Mouse (Mus musculus): ENCODE results near the gene Gapdhs. TPM values are rescaled to one million over a fixed set of nuclear protein-coding genes. Genes with fewer than 3 reads are reported as not detected.

Gapdhs gene
- polyA plus RNA-seq, 1 experiment from 2014 or later = 1.1 TPM

DNA sequence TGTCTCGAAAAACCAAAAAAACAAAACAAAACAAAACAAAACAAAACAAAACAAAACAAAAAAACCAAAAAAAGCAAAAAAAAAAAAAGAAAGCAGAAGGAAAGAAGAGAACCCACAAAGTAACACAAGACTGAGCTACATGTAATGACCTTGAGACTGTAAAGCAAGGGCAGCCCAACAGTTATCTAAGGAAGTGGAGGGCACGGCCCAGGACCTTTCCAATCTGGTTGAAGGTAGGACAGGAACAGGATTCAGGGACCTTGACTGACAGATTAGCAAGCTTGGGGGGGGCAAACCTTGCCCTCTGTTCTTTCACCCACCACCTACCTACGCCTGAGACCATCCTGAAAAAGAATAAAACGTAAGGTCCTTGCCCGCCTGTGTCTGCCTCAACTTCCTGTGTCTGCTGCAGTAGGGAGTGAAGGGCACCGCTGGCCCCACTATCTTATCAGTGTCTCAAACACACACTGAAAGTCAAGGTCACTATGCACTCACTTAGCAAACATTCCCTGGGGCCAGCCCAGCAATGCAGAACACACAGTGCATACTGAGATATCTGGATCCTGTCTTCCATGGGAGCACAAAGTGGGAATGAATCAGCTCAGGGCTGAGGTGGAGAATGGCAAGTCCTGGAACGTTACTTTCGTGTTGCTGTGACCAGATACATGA is 37.1 kb downstream of the Gapdhs start:
- Histone ChIP-seq H3K4me2 (ENCODE audit: low read length) (no peak overlapping the region), H3K4me3 (replicated peaks; ENCODE audit: low read length) (no peak overlapping the region), H3K27me3 (replicated peaks; ENCODE audit: control insufficient read depth, insufficient read depth, low read length) (no peaks in the 10 kb centered on the region), H3K4me1 (replicated peaks; ENCODE audit: control insufficient read depth, insufficient read depth, low read length) (no peaks in the 10 kb centered on the region), H3K9me3 (ENCODE audit: control insufficient read depth, low read length) (no peaks in the 10 kb centered on the region), H3K36me3 (ENCODE audit: control insufficient read depth, insufficient read depth) (no peaks in the 10 kb centered on the region), H3K9ac (replicated peaks; ENCODE audit: low read depth, low read length) (no peak overlapping the region), H3K27ac (ENCODE audit: low read length) (no peak overlapping the region)
- WGBS = 81% methylated on average over 8 of the region's 8 CpGs
- no peak for ATAC-seq

DNA sequence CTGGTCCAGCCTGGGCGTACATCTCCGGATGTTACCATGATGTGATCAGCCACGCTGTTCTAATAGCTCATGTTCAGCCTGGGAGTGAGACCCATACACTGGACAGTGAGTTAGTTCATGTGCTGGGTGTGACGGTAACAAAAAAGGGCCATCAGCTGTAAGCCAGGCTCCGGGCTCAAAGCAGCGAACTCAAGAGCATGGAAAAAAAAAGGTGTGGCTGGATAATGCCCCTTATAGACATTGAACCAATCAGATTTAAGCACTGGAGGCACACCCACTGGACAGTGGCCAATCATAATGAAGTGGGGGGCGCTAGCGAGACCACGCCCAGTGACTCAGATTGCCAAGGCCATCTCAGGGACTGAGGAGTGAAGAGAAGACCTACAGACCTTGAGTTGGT is 44.9 kb downstream of the Gapdhs start, which contains the start of gene 2200002J24Rik:
TSS of gene 2200002J24Rik (plus strand) at position 338 of the 400 bp plus-strand sequence.
- Histone ChIP-seq H3K4me2 (ENCODE audit: low read length) (no peak within 1 kb of the TSS), H3K27me3 (replicated peaks; ENCODE audit: control insufficient read depth, insufficient read depth, low read length) (no peaks in the 10 kb centered on the region), H3K36me3 (ENCODE audit: control insufficient read depth, insufficient read depth) (no peaks in the 10 kb centered on the region), H3K4me1 (replicated peaks; ENCODE audit: control insufficient read depth, insufficient read depth, low read length) (no peaks in the 10 kb centered on the region), H3K4me3 (replicated peaks; ENCODE audit: low read length) (no peak within 1 kb of the TSS), H3K27ac (ENCODE audit: low read length) (no peak within 1 kb of the TSS), H3K9me3 (ENCODE audit: control insufficient read depth, low read length) (no peaks in the 10 kb centered on the region), H3K9ac (replicated peaks; ENCODE audit: low read depth, low read length) (no peak within 1 kb of the TSS)
- no peak for ATAC-seq
- WGBS = 45% methylated on average over 9 of the region's 9 CpGs

DNA sequence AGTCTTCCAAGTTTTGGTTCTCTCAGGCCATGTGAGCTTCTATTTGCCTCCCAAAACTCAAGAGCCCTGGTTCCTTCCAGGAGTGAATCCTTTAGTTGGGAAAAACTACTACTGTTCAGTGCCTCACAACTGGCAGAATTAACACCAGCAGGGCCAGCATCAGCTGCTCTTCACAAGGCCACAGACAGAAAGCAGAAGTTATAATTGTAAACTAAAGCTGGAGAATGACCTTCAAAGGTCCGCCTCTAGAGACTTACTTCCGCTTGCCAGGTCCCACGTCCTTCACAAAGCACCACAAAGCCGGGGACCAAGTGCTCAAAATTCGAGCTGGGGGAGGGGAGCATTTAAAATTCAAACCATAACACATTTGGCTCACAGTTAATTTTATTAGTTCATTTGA is 45.4 kb downstream of the Gapdhs start:
- Histone ChIP-seq H3K9me3 (ENCODE audit: control insufficient read depth, low read length) (no peaks in the 10 kb centered on the region), H3K4me2 (ENCODE audit: low read length) (no peak overlapping the region), H3K36me3 (ENCODE audit: control insufficient read depth, insufficient read depth) (no peaks in the 10 kb centered on the region), H3K4me3 (replicated peaks; ENCODE audit: low read length) (no peak overlapping the region), H3K4me1 (replicated peaks; ENCODE audit: control insufficient read depth, insufficient read depth, low read length) (no peaks in the 10 kb centered on the region), H3K27me3 (replicated peaks; ENCODE audit: control insufficient read depth, insufficient read depth, low read length) (no peaks in the 10 kb centered on the region), H3K9ac (replicated peaks; ENCODE audit: low read depth, low read length) (no peak overlapping the region), H3K27ac (ENCODE audit: low read length) (no peak overlapping the region)
- no peak for ATAC-seq
- 74% methylated on average over 5 of the region's 5 CpGs for WGBS

DNA sequence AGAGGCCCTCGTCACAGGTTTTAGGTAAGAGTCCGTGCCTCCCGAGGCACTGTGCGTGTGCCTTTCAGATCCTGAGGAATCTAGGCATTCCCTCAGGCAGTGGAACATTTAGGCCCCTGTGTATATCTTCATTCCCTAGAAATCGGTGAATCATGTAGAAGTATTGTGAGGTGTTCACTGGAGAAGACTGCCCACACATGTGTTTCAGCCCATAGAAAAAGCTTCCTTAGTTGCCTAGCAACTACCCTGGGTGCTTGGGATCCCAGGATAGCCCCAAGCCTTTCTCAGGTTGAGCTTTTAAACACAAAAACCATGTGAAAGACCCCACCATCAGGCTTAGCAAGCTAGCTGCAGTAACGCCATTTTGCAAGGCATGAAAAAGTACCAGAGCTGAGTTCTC is 55.2 kb downstream of the Gapdhs start:
- no peak overlapping the region for H3K9ac ChIP-seq (replicated peaks; ENCODE audit: low read depth, low read length)
- no peak overlapping the region for H3K4me3 ChIP-seq (replicated peaks; ENCODE audit: low read length)
- H3K4me2 ChIP-seq (ENCODE audit: low read length) = no peak overlapping the region
- WGBS = 72% methylated on average over 6 of the region's 6 CpGs
- H3K36me3 ChIP-seq (ENCODE audit: control insufficient read depth, insufficient read depth) = no peaks in the 10 kb centered on the region
- no peaks in the 10 kb centered on the region for H3K4me1 ChIP-seq (replicated peaks; ENCODE audit: control insufficient read depth, insufficient read depth, low read length)
- no peak for ATAC-seq
- no peak overlapping the region for H3K27ac ChIP-seq (ENCODE audit: low read length)
- H3K9me3 ChIP-seq (ENCODE audit: control insufficient read depth, low read length) = no peaks in the 10 kb centered on the region
- H3K27me3 ChIP-seq (replicated peaks; ENCODE audit: control insufficient read depth, insufficient read depth, low read length) = peaks cover 5% of the 10 kb centered on the region

DNA sequence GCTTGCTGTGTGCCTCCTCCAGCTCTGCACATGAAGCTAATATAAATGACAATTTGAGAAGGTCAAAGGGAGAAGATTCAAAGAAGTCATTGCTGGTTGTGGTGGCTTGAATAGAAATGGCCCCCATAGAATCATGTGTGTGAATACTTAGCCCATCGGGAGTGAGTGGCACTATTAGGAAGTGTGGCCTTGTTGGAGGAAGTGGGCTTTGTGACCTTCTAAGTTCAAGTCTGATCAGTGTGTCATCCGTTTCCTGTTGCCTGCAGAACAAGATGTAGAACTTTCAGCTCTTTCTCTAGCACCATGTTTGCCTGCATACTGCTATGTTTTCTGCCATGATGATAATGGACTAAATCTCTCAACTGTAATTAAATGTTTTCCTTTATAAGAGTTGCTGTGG is 60.1 kb downstream of the Gapdhs start:
- H3K4me3 ChIP-seq (replicated peaks; ENCODE audit: low read length) = no peak overlapping the region
- H3K36me3 ChIP-seq (ENCODE audit: control insufficient read depth, insufficient read depth) = no peaks in the 10 kb centered on the region
- peaks cover 5% of the 10 kb centered on the region for H3K27me3 ChIP-seq (replicated peaks; ENCODE audit: control insufficient read depth, insufficient read depth, low read length)
- H3K4me1 ChIP-seq (replicated peaks; ENCODE audit: control insufficient read depth, insufficient read depth, low read length) = no peaks in the 10 kb centered on the region
- no peaks in the 10 kb centered on the region for H3K9me3 ChIP-seq (ENCODE audit: control insufficient read depth, low read length)
- H3K4me2 ChIP-seq (ENCODE audit: low read length) = no peak overlapping the region
- no peak for ATAC-seq
- no peak overlapping the region for H3K9ac ChIP-seq (replicated peaks; ENCODE audit: low read depth, low read length)
- WGBS = 76% methylated on average over 2 of the region's 2 CpGs
- H3K27ac ChIP-seq (ENCODE audit: low read length) = no peak overlapping the region

DNA sequence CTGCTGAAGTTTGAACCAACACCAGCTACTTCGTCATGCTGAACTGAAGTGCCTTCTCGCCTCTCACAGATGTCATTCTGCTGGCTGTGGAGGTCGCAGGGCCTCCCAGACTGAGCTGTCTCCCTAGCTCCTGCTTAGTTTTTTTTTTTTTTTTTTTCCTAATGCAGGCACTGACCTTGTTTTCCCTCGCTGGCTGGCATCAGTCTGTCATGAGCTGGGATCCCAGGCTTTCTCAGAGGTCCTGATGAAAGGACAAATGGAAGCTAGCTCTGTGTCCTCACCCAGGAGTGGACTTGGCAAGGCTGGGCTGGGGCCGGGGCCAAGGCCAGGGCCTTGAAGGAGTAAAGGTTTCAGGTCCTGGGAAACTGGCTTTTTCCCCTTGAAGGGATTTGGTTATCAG is 61.6 kb downstream of the Gapdhs start:
- WGBS = 69% methylated on average over 5 of the region's 5 CpGs
- H3K9ac ChIP-seq (replicated peaks; ENCODE audit: low read depth, low read length) = no peak overlapping the region
- H3K4me3 ChIP-seq (replicated peaks; ENCODE audit: low read length) = no peak overlapping the region
- H3K27me3 ChIP-seq (replicated peaks; ENCODE audit: control insufficient read depth, insufficient read depth, low read length) = peaks cover 2% of the 10 kb centered on the region; the same call in 1 of the 2 replicates
- no peaks in the 10 kb centered on the region for H3K9me3 ChIP-seq (ENCODE audit: control insufficient read depth, low read length)
- no peaks in the 10 kb centered on the region for H3K36me3 ChIP-seq (ENCODE audit: control insufficient read depth, insufficient read depth)
- ATAC-seq = no peak
- H3K4me2 ChIP-seq (ENCODE audit: low read length) = no peak overlapping the region
- H3K4me1 ChIP-seq (replicated peaks; ENCODE audit: control insufficient read depth, insufficient read depth, low read length) = no peaks in the 10 kb centered on the region
- no peak overlapping the region for H3K27ac ChIP-seq (ENCODE audit: low read length)

Other genes starting within 250 kb of the Gapdhs start
- gene Arhgap33, start 208.6 kb downstream of the Gapdhs start, polyA plus RNA-seq (2015; fragmentation: Nextera tagmentation; extraction: Ambion mirVana) = 122 and 148 TPM in 2 replicates
- gene Hspb6, start 191.5 kb downstream of the Gapdhs start, polyA plus RNA-seq (2015; fragmentation: Nextera tagmentation; extraction: Ambion mirVana) = 9.3 and 11.1 TPM in 2 replicates
- gene Proser3, start 191.4 kb downstream of the Gapdhs start, polyA plus RNA-seq (2015; fragmentation: Nextera tagmentation; extraction: Ambion mirVana) = 8.8 and 13.5 TPM in 2 replicates
- 52.9 and 55.1 TPM in 2 replicates for gene Lin37, start 183.8 kb downstream of the Gapdhs start, polyA plus RNA-seq (2015; fragmentation: Nextera tagmentation; extraction: Ambion mirVana)
- gene U2af1l4, start 180.4 kb downstream of the Gapdhs start, polyA plus RNA-seq (2015; fragmentation: Nextera tagmentation; extraction: Ambion mirVana) = 107 and 111 TPM in 2 replicates
- 23.5 and 28.5 TPM in 2 replicates for gene Gm49396, start 180.3 kb downstream of the Gapdhs start, polyA plus RNA-seq (2015; fragmentation: Nextera tagmentation; extraction: Ambion mirVana)
- gene Psenen, start 180.1 kb downstream of the Gapdhs start, polyA plus RNA-seq (2015; fragmentation: Nextera tagmentation; extraction: Ambion mirVana) = 117 and 121 TPM in 2 replicates
- gene Igflr1, start 178.3 kb downstream of the Gapdhs start, polyA plus RNA-seq (2015; fragmentation: Nextera tagmentation; extraction: Ambion mirVana) = 5.8 and 6.3 TPM in 2 replicates
- 8.7 and 15.6 TPM in 2 replicates for gene Kmt2b, start 155.0 kb downstream of the Gapdhs start, polyA plus RNA-seq (2015; fragmentation: Nextera tagmentation; extraction: Ambion mirVana)
- 0.22 and 0.23 TPM in 2 replicates for gene Zbtb32, start 144.8 kb downstream of the Gapdhs start, polyA plus RNA-seq (2015; fragmentation: Nextera tagmentation; extraction: Ambion mirVana)
- 0.34 and 0.40 TPM in 2 replicates for gene Upk1a, start 130.8 kb downstream of the Gapdhs start, polyA plus RNA-seq (2015; fragmentation: Nextera tagmentation; extraction: Ambion mirVana)
- gene Cox6b1, start 117.5 kb downstream of the Gapdhs start, polyA plus RNA-seq (2015; fragmentation: Nextera tagmentation; extraction: Ambion mirVana) = 860 and 869 TPM in 2 replicates
- gene Etv2, start 107.8 kb downstream of the Gapdhs start, polyA plus RNA-seq (2015; fragmentation: Nextera tagmentation; extraction: Ambion mirVana) = not detected in 2 replicates
- gene Rbm42, start 93.4 kb downstream of the Gapdhs start, polyA plus RNA-seq (2015; fragmentation: Nextera tagmentation; extraction: Ambion mirVana) = 153 and 155 TPM in 2 replicates
- gene Haus5, start 78.7 kb downstream of the Gapdhs start, polyA plus RNA-seq (2015; fragmentation: Nextera tagmentation; extraction: Ambion mirVana) = 34.0 and 34.5 TPM in 2 replicates
- gene Pmis2, start 72.1 kb downstream of the Gapdhs start, polyA plus RNA-seq (2015; fragmentation: Nextera tagmentation; extraction: Ambion mirVana) = not detected in 2 replicates
- gene 2200002J24Rik, start 44.8 kb downstream of the Gapdhs start, polyA plus RNA-seq (2015; fragmentation: Nextera tagmentation; extraction: Ambion mirVana) = not detected in 2 replicates
- gene Atp4a, start 31.5 kb downstream of the Gapdhs start, polyA plus RNA-seq (2015; fragmentation: Nextera tagmentation; extraction: Ambion mirVana) = 1.3 and 2.4 TPM in 2 replicates
- 202 and 214 TPM in 2 replicates for gene Tmem147, start 14.1 kb downstream of the Gapdhs start, polyA plus RNA-seq (2015; fragmentation: Nextera tagmentation; extraction: Ambion mirVana)
- 2.2 and 2.3 TPM in 2 replicates for gene Sbsn, start 7.8 kb upstream of the Gapdhs start, polyA plus RNA-seq (2015; fragmentation: Nextera tagmentation; extraction: Ambion mirVana)
- 1.1 and 2.2 TPM in 2 replicates for gene Dmkn, start 20.1 kb upstream of the Gapdhs start, polyA plus RNA-seq (2015; fragmentation: Nextera tagmentation; extraction: Ambion mirVana)
- 3.9 TPM in 1 of 2 replicates, not detected in the other for gene Krtdap, start 44.2 kb upstream of the Gapdhs start, polyA plus RNA-seq (2015; fragmentation: Nextera tagmentation; extraction: Ambion mirVana)
- gene Ffar2, start 80.1 kb upstream of the Gapdhs start, polyA plus RNA-seq (2015; fragmentation: Nextera tagmentation; extraction: Ambion mirVana) = 0.14 TPM in 1 of 2 replicates, not detected in the other
- not detected in 2 replicates for gene Ffar3, start 112.5 kb upstream of the Gapdhs start, polyA plus RNA-seq (2015; fragmentation: Nextera tagmentation; extraction: Ambion mirVana)
- not detected in 2 replicates for gene Ffar1, start 117.9 kb upstream of the Gapdhs start, polyA plus RNA-seq (2015; fragmentation: Nextera tagmentation; extraction: Ambion mirVana)
- gene Cd22, start 136.7 kb upstream of the Gapdhs start, polyA plus RNA-seq (2015; fragmentation: Nextera tagmentation; extraction: Ambion mirVana) = 0.25 TPM in 1 of 2 replicates, not detected in the other
- 1.0 and 1.8 TPM in 2 replicates for gene Mag, start 171.2 kb upstream of the Gapdhs start, polyA plus RNA-seq (2015; fragmentation: Nextera tagmentation; extraction: Ambion mirVana)
- not detected in 2 replicates for gene Hamp2, start 181.0 kb upstream of the Gapdhs start, polyA plus RNA-seq (2015; fragmentation: Nextera tagmentation; extraction: Ambion mirVana)
- gene Hamp, start 200.4 kb upstream of the Gapdhs start, polyA plus RNA-seq (2015; fragmentation: Nextera tagmentation; extraction: Ambion mirVana) = not detected in 2 replicates
- gene Usf2, start 213.1 kb upstream of the Gapdhs start, polyA plus RNA-seq (2015; fragmentation: Nextera tagmentation; extraction: Ambion mirVana) = 30.0 and 32.3 TPM in 2 replicates
- 21.3 and 23.2 TPM in 2 replicates for gene Lsr, start 229.8 kb upstream of the Gapdhs start, polyA plus RNA-seq (2015; fragmentation: Nextera tagmentation; extraction: Ambion mirVana)
- 0.26 and 0.42 TPM in 2 replicates for gene Fam187b, start 230.1 kb upstream of the Gapdhs start, polyA plus RNA-seq (2015; fragmentation: Nextera tagmentation; extraction: Ambion mirVana)

All from forebrain, embryonic 16.5 days (tissue).